Mouse (Mus musculus) ES-Bruce4 (cell line): Measurements from ENCODE around the gene Fgf10. TPM values are rescaled to one million over a fixed set of nuclear protein-coding genes. Genes with fewer than 3 reads are reported as not detected.

Experiments
- H3K27ac ChIP-seq: 2 replicates; pipeline ENCODE4 v1.5.1; 2012; ENCODE audit warnings: low read length, inconsistent platforms; ENCODE audit not compliant: insufficient read depth
- H3K27me3 ChIP-seq: 2 replicates; pipeline ENCODE4 v1.6.1; 2012; ENCODE audit warnings: mild to moderate bottlenecking, low read length, inconsistent platforms; ENCODE audit not compliant: control insufficient read depth, poor library complexity, insufficient read depth, severe bottlenecking
- H3K36me3 ChIP-seq: 2 replicates; pipeline ENCODE4 v1.6.1; 2012; ENCODE audit warnings: inconsistent platforms, mild to moderate bottlenecking, low read length, moderate library complexity; ENCODE audit not compliant: control insufficient read depth, poor library complexity, insufficient read depth, severe bottlenecking
- H3K4me1 ChIP-seq: one replicate; pipeline ENCODE4 v1.8.1; 2011; ENCODE audit warnings: low read length; ENCODE audit not compliant: control insufficient read depth, insufficient read depth
- H3K4me3 ChIP-seq: 2 replicates; pipeline ENCODE4 v1.5.1; 2011; ENCODE audit warnings: low read depth, mild to moderate bottlenecking, low read length
- H3K9ac ChIP-seq: 2 replicates; pipeline ENCODE4 v1.6.1; 2012; ENCODE audit warnings: low read depth, mild to moderate bottlenecking, inconsistent platforms; ENCODE audit not compliant: poor library complexity, severe bottlenecking
- H3K9me3 ChIP-seq: replicated peaks from 2 replicates; pipeline ENCODE4 v1.6.1; 2012; ENCODE audit warnings: mild to moderate bottlenecking, low read length, inconsistent platforms; ENCODE audit not compliant: control insufficient read depth, poor library complexity, insufficient read depth, severe bottlenecking
- CTCF ChIP-seq: IDR thresholded peaks from one replicate; pipeline ENCODE4 v1.8.1; 2011; ENCODE audit warnings: low read depth, low read length
- EP300 ChIP-seq: IDR thresholded peaks from 2 replicates; pipeline ENCODE4 v1.6.1; 2011; ENCODE audit warnings: low read depth, low read length; ENCODE audit not compliant: insufficient read depth
- POLR2A ChIP-seq: IDR thresholded peaks from one replicate; pipeline ENCODE4 v1.8.1; 2011; ENCODE audit warnings: low read length; ENCODE audit not compliant: insufficient read depth
- polyA plus RNA-seq: library from polyadenylated mRNA; stranded (reverse); fragments of >200 nt; gene quantifications from 2 replicates; pipeline ENCODE4 v1.2.4, GENCODE M21; 2011; ENCODE audit warnings: low read depth; ENCODE audit not compliant: missing spikeins, insufficient read depth, insufficient read length

Fgf10 gene
- polyA plus RNA-seq, 1 experiment: 1.3 TPM

DNA sequence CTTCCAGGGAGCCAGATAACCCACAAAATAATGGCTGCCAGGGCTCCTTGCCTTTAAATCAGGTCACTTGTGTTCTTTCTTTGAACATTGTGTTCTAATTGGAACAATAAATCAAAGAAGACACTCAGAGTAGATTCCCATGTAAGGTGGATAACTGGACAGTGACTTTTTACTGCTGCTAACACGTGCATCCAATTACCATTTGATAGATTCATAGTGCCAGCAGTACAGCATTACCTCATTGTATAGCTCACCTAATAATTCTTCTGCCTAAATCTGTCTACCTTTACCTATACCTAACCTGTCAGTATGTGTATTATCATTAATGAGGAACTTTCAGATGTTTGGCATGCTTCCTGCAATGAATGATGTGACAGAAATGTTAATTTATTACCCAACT, 52.1 kb downstream of the Fgf10 start:
- TF ChIP-seq POLR2A (no peak), CTCF (no peak), EP300 (no peak)
- no peak overlapping the region for H3K9ac ChIP-seq

GRCm38 (mm10) chr13:118731850-118732552, 62.4 kb downstream of the Fgf10 start:
- Histone ChIP-seq H3K36me3 (no peaks in the 10 kb centered on the region), H3K27ac (no peak overlapping the region), H3K9ac (no peak overlapping the region), H3K27me3 (no peaks in the 10 kb centered on the region), H3K9me3 (no peaks in the 10 kb centered on the region), H3K4me1 (no peaks in the 10 kb centered on the region), H3K4me3 (no peak overlapping the region)
- TF ChIP-seq CTCF (no peak), EP300 (no peak), POLR2A (no peak)

More for the DNA sequence above, 52.1 kb downstream of the Fgf10 start:
- H3K27me3 ChIP-seq: no peaks in the 10 kb centered on the region
- H3K4me3 ChIP-seq: no peak overlapping the region
- H3K4me1 ChIP-seq: no peaks in the 10 kb centered on the region
- H3K36me3 ChIP-seq: no peaks in the 10 kb centered on the region
- H3K27ac ChIP-seq: no peak overlapping the region
- no peaks in the 10 kb centered on the region for H3K9me3 ChIP-seq

DNA sequence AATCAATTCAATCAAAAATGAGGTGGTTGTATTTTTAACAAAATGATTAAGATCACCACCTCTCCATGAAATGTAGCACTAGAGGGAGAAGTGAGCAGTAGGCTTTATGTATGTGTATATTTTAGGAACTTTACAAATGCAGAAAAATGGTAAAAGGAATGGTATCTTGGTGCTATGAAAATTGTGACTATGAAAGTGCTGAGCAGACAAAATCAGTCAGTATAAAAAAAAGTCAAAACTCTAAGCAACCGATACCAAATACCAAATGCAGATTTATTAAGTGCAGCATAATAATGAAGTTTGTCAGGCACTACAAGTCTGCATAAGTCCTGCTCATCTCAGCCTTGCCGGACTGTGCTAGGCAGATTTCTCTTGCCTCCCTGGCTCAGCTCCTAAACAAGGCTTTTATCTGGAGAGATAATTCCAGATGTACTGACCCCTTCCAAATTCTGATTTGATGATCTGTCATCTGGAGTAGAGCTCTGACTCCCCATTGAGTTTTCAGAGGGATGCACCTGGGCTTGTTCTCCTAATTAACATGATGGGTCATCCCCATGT, 70.3 kb downstream of the Fgf10 start:
- Histone ChIP-seq H3K27me3 (no peaks in the 10 kb centered on the region), H3K27ac (no peak overlapping the region), H3K4me1 (no peaks in the 10 kb centered on the region), H3K4me3 (no peak overlapping the region), H3K9me3 (no peaks in the 10 kb centered on the region), H3K36me3 (no peaks in the 10 kb centered on the region), H3K9ac (no peak overlapping the region)
- TF ChIP-seq CTCF (no peak), EP300 (no peak), POLR2A (no peak)

DNA sequence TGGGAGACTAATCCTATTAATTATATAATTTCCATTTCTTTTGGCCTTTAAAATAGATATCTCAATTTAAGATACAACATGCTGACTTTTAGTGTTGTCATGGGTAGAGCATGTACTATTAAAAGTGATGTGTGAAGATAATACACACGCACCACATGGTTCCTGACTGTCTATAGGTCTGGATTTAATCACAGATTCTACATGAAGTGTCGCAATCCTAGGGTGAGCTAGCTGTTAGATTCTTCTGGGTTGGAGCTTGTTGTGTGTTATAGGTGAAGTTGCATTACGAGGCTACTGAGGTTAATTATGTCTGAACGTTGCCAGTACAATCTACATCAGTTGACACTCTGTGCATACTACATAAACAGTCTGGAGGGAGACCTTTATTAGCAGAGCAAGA, 73.2 kb downstream of the Fgf10 start:
- Histone ChIP-seq H3K9ac (no peak overlapping the region), H3K9me3 (no peaks in the 10 kb centered on the region), H3K27me3 (no peaks in the 10 kb centered on the region), H3K4me1 (no peaks in the 10 kb centered on the region), H3K27ac (no peak overlapping the region), H3K36me3 (no peaks in the 10 kb centered on the region), H3K4me3 (no peak overlapping the region)
- no peak for TF ChIP-seq EP300
- TF ChIP-seq POLR2A: no peak
- no peak for TF ChIP-seq CTCF

GRCm38 (mm10) chr13:118744806-118745205, 75.2 kb downstream of the Fgf10 start:
- TF ChIP-seq EP300 (no peak), CTCF (no peak), POLR2A (no peak)
- no peaks in the 10 kb centered on the region for H3K4me1 ChIP-seq
- H3K27me3 ChIP-seq: no peaks in the 10 kb centered on the region
- H3K36me3 ChIP-seq: no peaks in the 10 kb centered on the region
- no peak overlapping the region for H3K4me3 ChIP-seq
- H3K27ac ChIP-seq: no peak overlapping the region
- H3K9me3 ChIP-seq: no peaks in the 10 kb centered on the region
- no peak overlapping the region for H3K9ac ChIP-seq

DNA sequence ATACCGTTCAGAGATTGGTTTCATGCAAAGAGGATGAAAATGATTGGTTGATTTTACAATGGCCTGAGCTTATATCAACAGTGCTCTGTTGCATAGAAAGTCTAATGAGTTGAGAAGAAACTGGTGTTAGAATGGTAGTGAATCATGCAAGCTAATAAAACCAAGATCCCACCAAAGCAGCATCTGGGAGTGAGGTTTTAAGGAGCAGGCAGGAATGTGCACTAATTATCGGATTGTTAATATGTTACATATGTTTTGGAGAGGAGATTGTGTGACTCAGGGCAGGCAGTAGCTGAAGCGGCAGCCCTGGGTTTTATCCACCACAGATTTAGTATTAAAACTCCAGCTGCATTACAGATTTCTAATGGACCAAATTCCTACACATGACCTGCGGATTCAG, 76.8 kb downstream of the Fgf10 start:
- Histone ChIP-seq H3K27me3 (no peaks in the 10 kb centered on the region), H3K9me3 (no peaks in the 10 kb centered on the region), H3K4me1 (no peaks in the 10 kb centered on the region), H3K27ac (no peak overlapping the region), H3K4me3 (no peak overlapping the region), H3K9ac (no peak overlapping the region), H3K36me3 (no peaks in the 10 kb centered on the region)
- TF ChIP-seq POLR2A (no peak), EP300 (no peak)
